Comparison of ENCODE assay signal across 8 mouse cellular contexts in the genomic region with DNA sequence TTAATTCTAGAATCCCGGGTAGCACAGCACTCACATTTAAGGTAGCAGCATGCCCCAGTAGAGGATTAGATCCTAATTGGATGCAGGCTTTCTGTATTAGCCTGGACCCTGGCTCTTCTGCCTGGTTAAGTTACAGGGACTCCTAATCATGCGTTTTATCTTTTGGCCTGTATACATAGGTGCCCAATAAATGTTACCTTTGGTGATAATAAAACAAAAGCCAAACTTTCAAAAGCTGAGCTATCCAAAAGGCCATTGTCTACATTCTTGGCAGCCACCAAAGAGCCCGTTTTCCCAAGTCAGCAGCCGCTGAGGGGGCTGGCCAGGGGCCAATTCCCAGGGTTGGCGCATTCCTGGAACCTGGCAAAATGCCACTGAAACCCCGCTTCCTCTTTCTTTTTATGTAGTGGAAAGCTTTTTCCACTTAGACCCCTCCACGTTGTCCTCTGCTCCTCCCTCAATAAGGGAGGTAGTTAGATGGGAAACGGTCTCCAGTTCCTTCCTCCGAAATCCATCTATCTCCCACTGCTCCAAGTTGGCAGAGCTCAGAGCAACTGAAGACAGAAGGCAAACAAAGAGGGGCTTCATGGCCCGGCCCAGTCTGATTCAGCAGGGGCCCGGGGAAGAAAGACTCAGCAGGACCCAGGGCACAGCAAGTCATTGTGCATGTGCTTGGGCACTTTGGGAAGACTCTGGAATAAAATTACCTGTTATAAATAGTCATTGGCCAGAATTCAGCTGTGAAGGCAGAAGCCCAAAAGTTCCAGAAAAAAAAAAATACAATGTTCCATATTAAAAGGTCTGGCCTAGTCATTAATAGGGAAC.
DNase-seq lines count a peak whose midpoint lies in the region.

No protein-coding gene starts in this region.

- intact Hi-C loops in heart, postnatal 25 days (cut with DNase I): no loop called here

- peak; percentile 22 for DNase-seq in urinary bladder, postnatal 14 days (ENCODE audit: low spot score)
- no peak for DNase-seq in urinary bladder, postnatal 10 days (ENCODE audit: low spot score)
- DNase-seq in forelimb bud, embryonic 11.5 days (ENCODE audit: low read depth, low spot score): peak; percentile 42
- DNase-seq in heart, postnatal 25 days (ENCODE audit: low spot score): peak; percentile 15
- DNase-seq in layer of hippocampus, adult 18-20 months (ENCODE audit: low spot score in 2 of 2): peak; percentile 19 to 70
- peak; percentile 85 for DNase-seq in lung, postnatal 10 days
- peak; percentile 81 for DNase-seq in right cerebral cortex, postnatal 4 days
- DNase-seq in urinary bladder, adult 2 months (ENCODE audit: low spot score): no peak

Comparison
In these comparisons a context has a peak if more than half of its experiments do, and no peak if none do; other contexts are left out.
1. DNase-seq: peak in urinary bladder, postnatal 14 days (single experiment), forelimb bud, embryonic 11.5 days (single experiment), heart, postnatal 25 days (single experiment), layer of hippocampus, adult 18-20 months (2 of 2), lung, postnatal 10 days (single experiment) and right cerebral cortex, postnatal 4 days (single experiment); none in urinary bladder, postnatal 10 days (single experiment) and urinary bladder, adult 2 months (single experiment).